Mouse (Mus musculus) ES-E14 (cell line): ENCODE measurements at regions not wholly inside any gene's neighbourhood (a gene's known extent, or its start where the extent isn't known, plus 50 kb on each side); places are given as distances from the start of the nearest gene placed in this dataset.

Experiments used
- CHD2 ChIP-seq: IDR thresholded peaks from 2 replicates; pipeline ENCODE4 v1.6.1; 2014; ENCODE audit warnings: mild to moderate bottlenecking, low read depth, low read length, inconsistent platforms
- MAFK ChIP-seq: IDR thresholded peaks from 2 replicates; pipeline ENCODE4 v1.6.1; 2014; ENCODE audit warnings: mild to moderate bottlenecking, low read depth, low read length, inconsistent platforms; ENCODE audit not compliant: insufficient read depth
- ZC3H11A ChIP-seq: IDR thresholded peaks from 2 replicates; pipeline ENCODE4 v1.6.1; 2012; ENCODE audit warnings: low read depth, mild to moderate bottlenecking, inconsistent platforms, low read length, borderline replicate concordance

DNA sequence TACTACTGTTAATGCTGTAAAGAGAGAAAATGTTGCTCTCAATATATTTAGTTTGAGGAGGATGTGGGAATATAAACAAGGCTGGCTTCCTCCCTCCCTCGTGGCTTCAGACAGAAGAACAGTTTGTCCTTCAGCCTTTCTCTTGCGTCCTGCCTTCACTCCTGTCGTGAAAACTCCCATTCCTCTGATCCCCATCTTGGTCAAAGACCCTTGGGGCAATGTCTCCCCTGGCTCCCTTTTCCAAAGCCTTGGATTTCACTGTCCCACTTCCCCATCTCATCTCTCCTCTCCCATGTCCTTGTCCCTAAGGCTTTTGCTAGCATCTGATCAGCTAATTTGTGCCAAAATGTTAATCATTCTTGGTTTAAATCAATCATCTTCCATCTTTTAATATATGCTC is 286.6 kb upstream of the Rora start:
- TF ChIP-seq MAFK: no peak
- no peak for TF ChIP-seq ZC3H11A
- no peak for TF ChIP-seq CHD2
